Mouse (Mus musculus) heart, embryonic 10.5 days (tissue): ENCODE data around the gene Rftn2. TPM values are rescaled to one million over a fixed set of nuclear protein-coding genes. Genes with fewer than 3 reads are reported as not detected.

Experiments
- DNase-seq: peaks from one replicate; pipeline ENCODE4 v3.0.0-alpha.2; 2017; ENCODE audit warnings: low spot score
- H3K27ac ChIP-seq: fragments of 300-500 bp; sonication (generic); 2 replicates; pipeline ENCODE4 v1.5.1; 2016; ENCODE audit warnings: mild to moderate bottlenecking
- H3K27me3 ChIP-seq: fragments of 300-500 bp; sonication (generic); 2 replicates; pipeline ENCODE4 v1.6.1; 2016; ENCODE audit warnings: mild to moderate bottlenecking; ENCODE audit not compliant: poor library complexity, insufficient read depth, severe bottlenecking
- H3K36me3 ChIP-seq: fragments of 300-500 bp; sonication (generic); 2 replicates; pipeline ENCODE4 v1.6.1; 2016; ENCODE audit warnings: mild to moderate bottlenecking, moderate library complexity
- H3K4me1 ChIP-seq: fragments of 300-500 bp; sonication (generic); 2 replicates; pipeline ENCODE4 v1.6.1; 2016; ENCODE audit warnings: mild to moderate bottlenecking
- H3K4me3 ChIP-seq: fragments of 300-500 bp; sonication (generic); 2 replicates; pipeline ENCODE4 v1.5.1; 2016; ENCODE audit warnings: mild to moderate bottlenecking, moderate library complexity
- H3K9me3 ChIP-seq: fragments of 300-500 bp; sonication (generic); 2 replicates; pipeline ENCODE4 v1.6.1; 2016; ENCODE audit warnings: mild to moderate bottlenecking, moderate library complexity
- whole genome bisulfite sequencing: fragments of 180-500 bp; shearing (Covaris S2); methylation state at CpG from one replicate; pipeline ENCODE4 v1.1.7; 2016; 5-methylcytosine and 5-hydroxymethylcytosine counted together
- polyA plus RNA-seq: library from polyadenylated mRNA; unstranded; fragments of >200 nt; fragmentation: Nextera tagmentation; extraction: Ambion mirVana; gene quantifications from 2 replicates; pipeline ENCODE4 v1.2.1, GENCODE M21; 2016

The Rftn2 gene
- polyA plus RNA-seq, 1 experiment from 2014 or later = 3.4 TPM

GRCm38 (mm10) chr1:55158821-55159220, 67.8 kb downstream of the Rftn2 start:
- H3K27me3 ChIP-seq = no peaks in the 10 kb centered on the region
- no peak overlapping the region for H3K4me3 ChIP-seq
- no peak for DNase-seq
- no peaks in the 10 kb centered on the region for H3K4me1 ChIP-seq
- WGBS = 88% methylated on average over 8 of the region's 8 CpGs
- H3K9me3 ChIP-seq = no peaks in the 10 kb centered on the region
- peaks cover 41% of the 10 kb centered on the region for H3K36me3 ChIP-seq
- H3K27ac ChIP-seq = no peak overlapping the region

DNA sequence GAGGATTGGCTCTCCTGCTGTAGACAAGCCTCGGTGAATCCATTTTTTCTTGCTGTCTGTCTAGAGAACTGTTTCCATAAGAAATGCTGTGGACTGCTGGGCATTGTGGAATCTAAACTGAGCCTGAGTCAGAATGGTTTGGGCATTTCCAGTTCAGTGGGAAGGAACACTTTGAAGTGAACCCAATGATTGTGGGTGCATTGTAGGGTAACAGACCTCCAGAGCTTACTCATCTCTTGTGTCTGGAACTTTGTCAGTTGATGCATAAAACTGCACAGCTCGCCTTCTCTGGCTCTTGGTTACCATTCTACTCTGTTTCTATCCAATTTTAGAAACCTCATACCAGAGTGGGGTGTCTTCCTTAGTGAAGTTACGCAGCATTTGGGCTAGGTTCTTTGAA, 68.4 kb downstream of the Rftn2 start:
- no peaks in the 10 kb centered on the region for H3K27me3 ChIP-seq
- no peaks in the 10 kb centered on the region for H3K9me3 ChIP-seq
- H3K4me1 ChIP-seq = no peaks in the 10 kb centered on the region
- H3K4me3 ChIP-seq = no peak overlapping the region
- 90% methylated on average over 3 of the region's 3 CpGs for WGBS
- peaks cover 44% of the 10 kb centered on the region for H3K36me3 ChIP-seq
- no peak for DNase-seq
- H3K27ac ChIP-seq = no peak overlapping the region

GRCm38 (mm10) chr1:55157329-55157728, 69.3 kb downstream of the Rftn2 start:
- 90% methylated on average over 4 of the region's 4 CpGs for WGBS
- no peak for DNase-seq
- Histone ChIP-seq H3K4me1 (no peaks in the 10 kb centered on the region), H3K27me3 (no peaks in the 10 kb centered on the region), H3K9me3 (no peaks in the 10 kb centered on the region), H3K4me3 (no peak overlapping the region), H3K36me3 (peaks cover 53% of the 10 kb centered on the region), H3K27ac (no peak overlapping the region)

DNA sequence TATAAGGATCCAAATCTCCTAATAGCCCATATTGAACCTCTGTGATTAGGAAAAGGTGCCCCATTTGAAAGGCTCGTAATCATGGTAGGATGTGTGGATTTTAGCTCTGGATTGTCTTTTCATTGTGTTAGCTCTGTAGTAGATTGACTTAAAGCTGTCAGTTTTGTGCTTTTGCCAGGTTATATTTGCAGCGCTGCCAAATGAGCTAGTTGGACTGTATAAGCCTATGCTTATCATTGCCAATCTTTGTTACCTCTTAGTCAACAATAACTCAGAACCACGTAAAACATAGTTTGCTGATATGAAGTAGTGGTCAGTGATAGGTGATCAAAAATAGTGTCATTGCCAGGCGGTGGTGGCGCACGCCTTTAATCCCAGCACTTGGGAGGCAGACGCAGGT, 81.0 kb downstream of the Rftn2 start:
- Histone ChIP-seq H3K27ac (no peak overlapping the region), H3K36me3 (peaks cover 67% of the 10 kb centered on the region), H3K4me3 (no peak overlapping the region), H3K27me3 (no peaks in the 10 kb centered on the region), H3K4me1 (no peaks in the 10 kb centered on the region), H3K9me3 (no peaks in the 10 kb centered on the region)
- WGBS = 91% methylated on average over 7 of the region's 7 CpGs
- DNase-seq = no peak

GRCm38 (mm10) chr1:55144338-55144737, 82.2 kb downstream of the Rftn2 start:
- 91% methylated on average over 4 of the region's 4 CpGs for WGBS
- DNase-seq = no peak
- no peak overlapping the region for H3K27ac ChIP-seq
- H3K36me3 ChIP-seq = peaks cover 67% of the 10 kb centered on the region
- H3K4me3 ChIP-seq = no peak overlapping the region
- H3K9me3 ChIP-seq = no peaks in the 10 kb centered on the region
- H3K4me1 ChIP-seq = no peaks in the 10 kb centered on the region
- no peaks in the 10 kb centered on the region for H3K27me3 ChIP-seq

GRCm38 (mm10) chr1:55135846-55136245, 90.7 kb downstream of the Rftn2 start:
- Histone ChIP-seq H3K9me3 (no peaks in the 10 kb centered on the region), H3K27me3 (no peaks in the 10 kb centered on the region), H3K4me3 (no peak overlapping the region), H3K4me1 (0 out of 2 replicates have a peak, but pooled peaks cover 7% of the 10 kb centered on the region), H3K36me3 (peaks cover 46% of the 10 kb centered on the region), H3K27ac (no peak overlapping the region)
- WGBS = 87% methylated on average over 1 of the region's 1 CpGs
- DNase-seq = no peak

GRCm38 (mm10) chr1:55134301-55134700, 92.3 kb downstream of the Rftn2 start:
- DNase-seq = no peak
- Histone ChIP-seq H3K27ac (no peak overlapping the region), H3K4me3 (no peak overlapping the region), H3K9me3 (no peaks in the 10 kb centered on the region), H3K27me3 (no peaks in the 10 kb centered on the region), H3K36me3 (peaks cover 30% of the 10 kb centered on the region), H3K4me1 (0 out of 2 replicates have a peak, but pooled peaks cover 7% of the 10 kb centered on the region)
- WGBS = 91% methylated on average over 3 of the region's 3 CpGs

DNA sequence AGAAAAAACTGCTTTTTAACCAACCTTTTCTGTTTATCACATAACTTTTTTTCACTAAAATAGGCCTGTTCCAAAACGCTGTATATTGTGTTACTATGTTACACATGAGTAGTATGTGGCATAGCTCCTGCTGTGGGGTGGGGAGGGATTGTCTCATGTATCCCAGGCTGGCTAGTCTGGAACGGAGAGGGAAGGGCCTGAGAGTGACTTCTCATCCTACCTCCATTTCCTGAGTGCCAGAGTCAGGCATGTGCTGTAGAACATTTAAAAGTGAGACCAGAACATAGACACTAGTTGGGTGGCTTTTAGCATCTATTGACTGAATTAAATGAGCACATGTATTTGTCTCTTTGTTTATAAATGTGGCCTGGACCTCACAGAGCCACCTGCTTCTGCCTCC, 93.4 kb downstream of the Rftn2 start:
- Histone ChIP-seq H3K4me1 (0 out of 2 replicates have a peak, but pooled peaks cover 7% of the 10 kb centered on the region), H3K27me3 (no peaks in the 10 kb centered on the region), H3K9me3 (no peaks in the 10 kb centered on the region), H3K4me3 (no peak overlapping the region), H3K27ac (no peak overlapping the region), H3K36me3 (peaks cover 25% of the 10 kb centered on the region)
- DNase-seq = no peak
- WGBS = 73% methylated on average over 2 of the region's 2 CpGs

- Histone ChIP-seq H3K27me3 (no peaks in the 10 kb centered on the region), H3K4me3 (peak overlapping the region; percentile 94), H3K4me1 (0 out of 2 replicates have a peak, but pooled peaks cover 7% of the 10 kb centered on the region), H3K27ac (peak overlapping the region; percentile 99; the same call in 1 of the 2 replicates), H3K9me3 (no peaks in the 10 kb centered on the region), H3K36me3 (peaks cover 19% of the 10 kb centered on the region)
- WGBS = 62% methylated on average over 4 of the region's 4 CpGs
- DNase-seq = no peak
Measured at GRCm38 (mm10) chr1:55132308-55132707, 94.3 kb downstream of the Rftn2 start.

DNA sequence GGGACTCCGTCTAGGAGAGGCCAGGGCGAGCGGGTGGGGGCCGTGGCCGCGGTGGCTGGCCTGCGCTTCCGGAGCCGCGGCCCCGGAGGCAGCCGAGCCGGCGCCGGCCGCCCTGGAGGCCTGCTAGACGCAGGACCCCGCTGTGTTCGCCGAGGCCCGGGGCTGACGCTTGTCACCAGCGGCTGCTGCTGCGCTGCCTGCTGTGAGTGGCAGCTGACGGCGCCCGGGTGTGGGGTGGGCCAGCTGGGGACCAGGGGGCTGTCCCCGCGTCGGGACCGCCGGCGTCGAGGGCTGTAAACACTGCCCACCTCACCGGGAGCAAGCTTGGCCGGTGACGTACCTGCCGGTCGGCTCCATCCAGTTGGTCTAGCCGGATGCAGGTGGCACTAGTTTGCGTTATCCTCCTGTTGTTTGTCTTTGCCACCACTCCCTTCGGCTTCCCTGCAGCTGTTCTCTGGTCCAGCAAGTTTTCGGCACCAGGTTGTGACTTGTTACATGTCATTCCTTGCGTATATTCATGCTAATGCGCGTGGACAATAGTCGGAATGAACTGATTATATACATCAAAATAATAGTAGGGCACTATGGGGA, 95.1 kb downstream of the Rftn2 start:
- Histone ChIP-seq H3K27me3 (no peaks in the 10 kb centered on the region), H3K36me3 (peaks cover 15% of the 10 kb centered on the region), H3K9me3 (no peaks in the 10 kb centered on the region), H3K4me1 (0 out of 2 replicates have a peak, but pooled peaks cover 7% of the 10 kb centered on the region), H3K4me3 (peak overlapping the region; percentile 94), H3K27ac (peak overlapping the region; percentile 99)
- under 1% methylated on average over 45 of the region's 47 CpGs for WGBS
- peak; percentile 86 for DNase-seq

DNA sequence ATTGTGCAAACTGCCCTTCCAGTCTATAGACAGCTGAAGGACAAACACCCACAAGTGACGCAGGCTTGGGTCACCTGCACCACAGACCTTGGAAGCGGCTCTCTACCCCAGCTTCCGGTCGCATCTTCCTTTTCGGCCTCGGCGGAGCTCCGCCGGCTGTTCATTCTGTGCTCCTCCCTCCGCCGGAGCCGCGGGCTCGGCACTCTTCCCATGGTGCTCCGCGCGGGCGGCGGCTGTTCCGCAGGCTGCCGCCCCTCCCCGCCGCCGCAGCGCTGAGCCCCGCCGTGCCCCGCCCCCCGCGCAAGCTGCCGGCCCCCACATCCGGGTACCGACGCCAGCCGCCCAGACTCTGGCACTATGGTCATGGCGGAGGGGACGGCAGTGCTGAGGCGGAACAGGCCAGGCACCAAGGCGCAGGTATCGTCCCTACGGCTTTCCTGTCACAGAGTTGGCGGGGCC, 95.6 kb downstream of the Rftn2 start, which contains the start of gene Mob4:
Mob4 (plus strand) TSS at position 289 of the 459 bp plus-strand sequence.
- peak; percentile 96 for DNase-seq
- peak within 1 kb of the TSS; percentile 99 for H3K27ac ChIP-seq
- WGBS = 1% methylated on average over 42 of the region's 42 CpGs
- peak within 1 kb of the TSS; percentile 94 for H3K4me3 ChIP-seq
- no peaks in the 10 kb centered on the region for H3K9me3 ChIP-seq
- 0 out of 2 replicates have a peak, but pooled peaks cover 7% of the 10 kb centered on the region for H3K4me1 ChIP-seq
- H3K36me3 ChIP-seq = peaks cover 15% of the 10 kb centered on the region
- no peaks in the 10 kb centered on the region for H3K27me3 ChIP-seq

DNA sequence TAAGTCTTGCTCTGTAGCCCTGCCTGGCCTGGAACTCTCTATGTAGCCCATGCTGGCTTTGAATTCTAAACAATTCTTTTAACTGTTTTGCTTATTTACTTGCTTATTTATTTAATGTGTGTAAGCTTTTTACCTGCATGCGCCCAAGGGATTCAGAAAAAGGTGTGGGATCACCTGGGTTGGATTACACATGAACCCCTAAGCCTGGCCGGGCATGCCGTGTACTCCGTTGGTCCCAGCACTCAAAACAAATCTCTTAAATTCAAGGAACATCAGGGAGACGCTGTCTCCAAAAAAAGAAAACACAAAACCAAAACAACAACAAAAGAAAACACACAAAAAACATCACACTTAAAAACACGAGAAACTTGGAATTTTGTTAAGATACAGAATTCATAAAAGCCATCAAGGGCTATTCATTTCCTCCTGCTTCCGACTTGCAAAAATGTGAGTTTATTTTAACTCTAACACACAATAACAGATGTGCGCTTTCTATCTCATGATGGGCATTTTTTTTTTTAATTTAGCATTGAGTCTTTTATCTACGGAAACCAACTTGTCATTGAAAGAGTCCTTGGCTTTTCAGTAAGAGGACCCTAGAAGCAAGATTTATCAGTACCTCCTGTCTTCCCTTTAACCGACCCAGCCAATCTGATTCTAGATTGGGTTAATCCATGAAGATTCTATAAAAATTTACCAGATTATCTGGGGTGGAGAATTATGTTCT, 96.2 kb downstream of the Rftn2 start:
- Histone ChIP-seq H3K4me3 (peak overlapping the region; percentile 94), H3K27me3 (no peaks in the 10 kb centered on the region), H3K4me1 (0 out of 2 replicates have a peak, but pooled peaks cover 7% of the 10 kb centered on the region), H3K27ac (peak overlapping the region; percentile 99), H3K9me3 (no peaks in the 10 kb centered on the region), H3K36me3 (peaks cover 10% of the 10 kb centered on the region)
- DNase-seq = no peak
- WGBS = 61% methylated on average over 10 of the region's 10 CpGs

GRCm38 (mm10) chr1:55129716-55130115, 96.9 kb downstream of the Rftn2 start:
- Histone ChIP-seq H3K4me3 (no peak overlapping the region), H3K27me3 (no peaks in the 10 kb centered on the region), H3K9me3 (no peaks in the 10 kb centered on the region), H3K36me3 (peaks cover 4% of the 10 kb centered on the region), H3K27ac (no peak overlapping the region), H3K4me1 (0 out of 2 replicates have a peak, but pooled peaks cover 7% of the 10 kb centered on the region)
- no peak for DNase-seq
- 83% methylated on average over 5 of the region's 5 CpGs for WGBS
